Mouse (Mus musculus) spleen, postnatal 14 days (tissue): ENCODE results near the gene Dennd2a.
A peak's percentile ranks its signal among the peaks of the same experiment; 100 is the strongest.
"Not testable (repeated sequence)": the region's sequence is repeated elsewhere in the genome, so short reads cannot be mapped to it uniquely, and the experiment has no call there.

ENCODE experiments used
- DNase-seq, 2 experiments: peaks; one replicate each; pipeline ENCODE4 v3.0.0; 2021 to 2022; ENCODE audit warnings: low spot score in 2 of 2

The Dennd2a gene

DNA sequence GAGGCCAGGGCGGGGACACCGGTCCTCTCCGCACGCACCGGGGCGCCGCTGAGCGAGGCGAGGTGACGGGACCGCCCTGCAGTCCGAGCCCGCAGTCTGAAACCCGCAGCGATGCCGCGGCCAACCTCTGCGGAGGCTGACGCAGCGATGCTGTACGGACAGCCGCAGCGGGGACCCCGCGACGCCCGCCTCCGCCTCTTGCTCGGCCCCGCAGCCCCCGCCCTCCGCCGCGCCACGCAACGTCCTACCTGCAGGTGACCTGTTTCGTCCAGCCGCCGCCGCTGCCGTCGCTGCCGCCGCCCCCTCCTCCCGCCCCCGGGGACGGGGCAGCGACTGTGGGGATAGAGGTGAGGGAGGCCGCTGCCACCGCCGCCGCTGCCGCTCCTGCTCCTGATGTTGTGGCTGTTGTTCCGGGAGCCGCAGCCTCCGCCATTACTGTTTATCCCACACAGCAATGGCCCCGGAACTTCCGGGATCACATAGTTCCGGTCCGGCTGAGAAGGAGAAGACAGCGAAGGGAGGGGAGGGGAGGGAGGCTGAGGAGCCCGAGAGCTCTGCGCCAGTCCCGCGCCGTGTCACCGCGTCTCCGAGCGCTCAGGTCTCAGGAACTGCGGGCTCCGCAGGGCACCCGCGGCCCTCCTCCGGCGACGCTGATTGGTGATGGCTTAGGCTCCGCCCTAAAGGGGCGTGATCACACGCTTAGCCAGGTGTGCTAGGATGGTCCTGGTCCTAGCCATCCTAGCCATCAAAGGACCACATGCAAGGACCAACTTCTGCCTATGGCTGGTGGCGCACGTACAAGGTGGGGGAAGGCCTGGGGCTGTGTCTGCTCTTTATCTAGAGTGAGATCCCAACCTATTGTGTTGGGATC lies 137.6 kb downstream of the Dennd2a start, which contains the start of gene Mkrn1:
TSS of gene Mkrn1 (minus strand) at position 612 of the 871 bp plus-strand sequence.
- DNase-seq: peak; percentile 79 to 85

DNA sequence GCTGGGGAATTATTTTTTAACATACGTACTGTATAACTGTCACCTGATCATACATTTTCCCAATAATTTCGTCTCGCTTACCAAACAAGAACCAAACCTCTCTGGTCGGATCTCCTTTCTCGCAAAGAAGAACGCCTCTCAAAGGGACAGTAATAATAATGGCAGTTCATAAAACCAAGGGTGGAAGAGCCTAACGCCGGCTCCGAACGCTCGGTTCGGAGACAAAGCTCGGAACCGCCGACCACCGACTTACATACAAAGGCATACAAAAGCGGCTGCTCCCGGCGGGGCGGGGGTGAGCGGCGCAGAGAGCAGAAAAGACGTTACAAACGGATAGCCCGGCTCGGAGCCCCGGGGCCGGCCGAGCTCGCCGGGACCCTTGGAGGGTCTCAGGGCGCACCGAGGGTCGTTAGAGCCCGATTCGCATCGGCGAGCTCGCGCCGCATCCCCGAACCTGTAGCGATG lies 138.2 kb downstream of the Dennd2a start:
- DNase-seq: no peak

DNA sequence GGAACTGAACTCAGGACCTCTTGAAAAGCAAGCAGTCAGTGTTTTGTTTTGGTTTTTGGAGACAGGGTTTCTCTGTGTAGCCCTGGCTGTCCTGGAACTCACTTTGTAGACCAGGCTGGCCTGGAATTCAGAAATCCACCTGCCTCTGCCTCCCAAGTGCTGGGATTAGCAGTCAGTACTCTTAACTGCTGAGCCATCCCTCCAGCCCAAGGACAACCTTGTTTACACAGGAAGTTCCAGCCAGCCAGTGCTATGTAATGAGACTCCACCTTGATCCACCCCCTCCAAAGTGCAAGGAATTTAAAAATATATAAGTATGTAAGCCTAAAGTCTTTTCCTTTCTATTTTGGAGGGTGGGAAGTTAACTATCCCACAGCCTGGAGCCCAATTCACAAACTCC lies 141.0 kb downstream of the Dennd2a start:
- not testable (repeated sequence) for DNase-seq

DNA sequence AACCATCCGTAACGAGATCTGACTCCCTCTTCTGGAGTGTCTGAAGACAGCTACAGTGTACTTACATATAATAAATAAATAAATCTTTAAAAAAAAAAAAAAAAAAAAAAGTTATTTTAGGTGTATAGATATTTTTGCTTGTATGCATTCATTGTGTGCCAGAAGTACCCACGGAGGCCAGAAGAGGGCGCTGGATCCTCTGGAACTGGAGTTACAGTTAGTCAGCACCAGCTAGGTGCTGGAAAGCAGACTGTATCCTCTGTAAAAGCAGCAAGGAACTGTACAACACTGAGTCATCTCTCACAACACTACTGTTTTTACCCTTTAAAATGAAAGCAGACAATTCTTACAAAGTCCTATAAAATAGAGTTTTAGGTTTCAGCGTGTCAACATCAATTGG lies 141.9 kb downstream of the Dennd2a start:
- DNase-seq: peak; percentile 73 to 84

DNA sequence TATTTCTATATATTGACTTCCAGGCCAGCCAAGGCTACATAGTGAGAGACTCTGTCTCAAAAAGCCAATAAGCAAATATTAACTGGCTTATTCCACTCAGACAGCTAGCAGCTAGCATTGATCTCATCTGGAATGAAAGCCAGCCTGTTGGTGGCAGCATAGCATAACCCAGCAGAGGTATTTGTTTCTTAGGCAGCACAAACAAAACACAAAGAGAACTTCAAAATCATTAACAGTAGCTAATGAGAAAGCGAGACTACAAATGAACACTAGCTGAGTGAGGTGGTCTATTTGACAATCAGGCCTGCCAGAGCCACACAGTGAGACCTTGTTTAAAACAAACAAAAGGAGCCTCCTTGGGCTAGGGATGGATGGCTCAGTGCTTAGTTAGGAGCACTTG lies 143.6 kb downstream of the Dennd2a start:
- no peak for DNase-seq
